Mouse (Mus musculus) gastrocnemius, postnatal 10 days (tissue): ENCODE results near the gene Ubqlnl. TPM values are rescaled to one million over a fixed set of nuclear protein-coding genes. Genes with fewer than 3 reads are reported as not detected.

Experiments
- DNase-seq: peaks from one replicate; pipeline ENCODE4 v3.0.0; 2021; ENCODE audit warnings: mixed read lengths
- long read RNA-seq, 2 experiments: library from polyadenylated mRNA; stranded (forward); transcript quantifications; one replicate each; pipeline ENCODE4 v2.0.0; 2021
- total RNA-seq, 2 experiments: library from RNA; stranded (reverse); gene quantifications; 2 replicates each; pipeline ENCODE4 v1.2.3; 2021

The Ubqlnl gene
- total RNA-seq, result not detected
- long read RNA-seq, experiment 1, result 0 reads
- long read RNA-seq, experiment 2, result 0 reads

GRCm38 (mm10) chr7:104150456-104150855 lies at the start of gene Ubqlnl:
Gene Ubqlnl, minus strand, starts transcription at chr7:104150556.
- no peak for DNase-seq

GRCm38 (mm10) chr7:104199822-104200221 lies 49.5 kb upstream of the Ubqlnl start:
- peak; percentile 67 for DNase-seq

- no peak for DNase-seq
Observed at GRCm38 (mm10) chr7:104195885-104196284, 45.5 kb upstream of the Ubqlnl start, which contains the start of gene Olfr649. Gene Olfr649, minus strand, starts transcription at chr7:104195985.

GRCm38 (mm10) chr7:104191275-104191674 lies 40.9 kb upstream of the Ubqlnl start:
- no peak for DNase-seq

- no peak for DNase-seq
Observed at GRCm38 (mm10) chr7:104183292-104183691, 32.9 kb upstream of the Ubqlnl start, which contains the start of gene Olfr648. Gene Olfr648, minus strand, starts transcription at chr7:104183392.

GRCm38 (mm10) chr7:104179074-104179473 lies 28.7 kb upstream of the Ubqlnl start:
- no peak for DNase-seq

- DNase-seq, result no peak
Observed at GRCm38 (mm10) chr7:104178422-104179054, 28.2 kb upstream of the Ubqlnl start.

- no peak for DNase-seq
Observed at GRCm38 (mm10) chr7:104175085-104175484, 24.7 kb upstream of the Ubqlnl start.

GRCm38 (mm10) chr7:104169634-104170204 lies 19.4 kb upstream of the Ubqlnl start:
- DNase-seq, result no peak

GRCm38 (mm10) chr7:104167105-104167504 lies 16.7 kb upstream of the Ubqlnl start:
- DNase-seq, result no peak

- DNase-seq, result no peak
Observed at GRCm38 (mm10) chr7:104143179-104143578, 7.2 kb downstream of the Ubqlnl start, which contains the start of gene Ubqln3. Gene Ubqln3, minus strand, starts transcription at chr7:104143279.

GRCm38 (mm10) chr7:104137305-104137704 lies 13.1 kb downstream of the Ubqlnl start, which contains the start of gene Olfr643:
Gene Olfr643, minus strand, starts transcription at chr7:104137405.
- DNase-seq, result no peak

GRCm38 (mm10) chr7:104129726-104130125 lies 20.6 kb downstream of the Ubqlnl start, which contains the start of gene Ubqln5:
Gene Ubqln5, minus strand, starts transcription at chr7:104129826.
- DNase-seq, result no peak

GRCm38 (mm10) chr7:104104757-104104972 lies 45.7 kb downstream of the Ubqlnl start, which contains the start of gene Olfr646:
Gene Olfr646, plus strand, starts transcription at chr7:104104873.
- no peak for DNase-seq

- DNase-seq, result no peak
Observed at GRCm38 (mm10) chr7:104103913-104104756, 46.2 kb downstream of the Ubqlnl start.

Other genes with a start within 250 kb of the Ubqlnl start
- gene Olfr65, start 247.1 kb downstream of the Ubqlnl start, total RNA-seq, result not detected
- gene Olfr631, start 221.7 kb downstream of the Ubqlnl start, total RNA-seq, result not detected
- gene Olfr632, start 216.2 kb downstream of the Ubqlnl start, total RNA-seq, result not detected
- not detected for gene Olfr633, start 206.1 kb downstream of the Ubqlnl start, total RNA-seq
- not detected for gene Olfr635, start 179.4 kb downstream of the Ubqlnl start, total RNA-seq
- gene Olfr638, start 151.8 kb downstream of the Ubqlnl start, total RNA-seq, result not detected
- gene Olfr639, start 133.3 kb downstream of the Ubqlnl start, total RNA-seq, result under 1 TPM; 0.02 to 0.05 TPM
- gene Olfr640, start 125.0 kb downstream of the Ubqlnl start, total RNA-seq, result not detected
- gene Olfr641, start 115.1 kb downstream of the Ubqlnl start, total RNA-seq, result not detected
- gene Olfr642, start 97.9 kb downstream of the Ubqlnl start, total RNA-seq, result not detected
- not detected for gene 4930516K23Rik, start 89.1 kb downstream of the Ubqlnl start, total RNA-seq
- not detected for gene Olfr644, start 78.7 kb downstream of the Ubqlnl start, total RNA-seq
- not detected for gene Olfr645, start 65.1 kb downstream of the Ubqlnl start, total RNA-seq
- not detected for gene Olfr646, start 45.7 kb downstream of the Ubqlnl start, total RNA-seq
- not detected for gene Ubqln5, start 20.7 kb downstream of the Ubqlnl start, total RNA-seq
- not detected for gene Olfr643, start 13.2 kb downstream of the Ubqlnl start, total RNA-seq
- not detected for gene Ubqln3, start 7.3 kb downstream of the Ubqlnl start, total RNA-seq
- not detected for gene Olfm5, start 14.3 kb upstream of the Ubqlnl start, total RNA-seq
- gene Olfr648, start 32.8 kb upstream of the Ubqlnl start, total RNA-seq, result not detected
- not detected for gene Olfr649, start 45.4 kb upstream of the Ubqlnl start, total RNA-seq
- under 1 TPM; 0.32 to 0.61 TPM for gene Trim6, start 68.2 kb upstream of the Ubqlnl start, total RNA-seq
- gene Trim34a, start 93.9 kb upstream of the Ubqlnl start, total RNA-seq, result 1 to 10 TPM; 1.6 to 1.9 TPM
- 1 to 10 TPM in 1 of 2 experiments, under 1 TPM in 1; 0.92 to 1.1 TPM for gene Trim5, start 137.5 kb upstream of the Ubqlnl start, total RNA-seq
- 1 to 10 TPM; 3.9 to 4.8 TPM for gene Trim12a, start 164.9 kb upstream of the Ubqlnl start, total RNA-seq
- under 1 TPM in 1 of 2 experiments, not detected in 1; 0.23 TPM for gene Trim34b, start 178.9 kb upstream of the Ubqlnl start, total RNA-seq
- 1 to 10 TPM; 2.1 to 2.6 TPM for gene Trim12c, start 202.8 kb upstream of the Ubqlnl start, total RNA-seq
- gene Trim30b, start 219.3 kb upstream of the Ubqlnl start, total RNA-seq, result not detected